Mouse (Mus musculus): ENCODE results near the gene Dock1.
A peak's percentile ranks its signal among the peaks of the same experiment; 100 is the strongest.

Dock1 gene

GRCm38 (mm10) chr7:134670312-134671002 is at the start of gene Dock1:
TSS of gene Dock1 (plus strand) at chr7:134670654.
- peak; percentile 70 for DNase-seq (ENCODE audit: low spot score)

- DNase-seq (ENCODE audit: low spot score), result peak; percentile 25
Measured at GRCm38 (mm10) chr7:134627906-134628305, 42.5 kb upstream of the Dock1 start.

- DNase-seq (ENCODE audit: low spot score), result no peak
Measured at GRCm38 (mm10) chr7:134650246-134650830, 20.1 kb upstream of the Dock1 start.

- DNase-seq (ENCODE audit: low spot score), result no peak
Measured at GRCm38 (mm10) chr7:134651071-134651470, 19.4 kb upstream of the Dock1 start.

- DNase-seq (ENCODE audit: low spot score), result no peak
Measured at GRCm38 (mm10) chr7:134663241-134663640, 7.2 kb upstream of the Dock1 start.

- no peak for DNase-seq (ENCODE audit: low spot score)
Measured at GRCm38 (mm10) chr7:134665642-134666282, 4.7 kb upstream of the Dock1 start.

GRCm38 (mm10) chr7:134667271-134667702 is 3.2 kb upstream of the Dock1 start:
- no peak for DNase-seq (ENCODE audit: low spot score)

GRCm38 (mm10) chr7:134669474-134670311 is 761 bp upstream of the Dock1 start:
- no peak for DNase-seq (ENCODE audit: low spot score)

DNA sequence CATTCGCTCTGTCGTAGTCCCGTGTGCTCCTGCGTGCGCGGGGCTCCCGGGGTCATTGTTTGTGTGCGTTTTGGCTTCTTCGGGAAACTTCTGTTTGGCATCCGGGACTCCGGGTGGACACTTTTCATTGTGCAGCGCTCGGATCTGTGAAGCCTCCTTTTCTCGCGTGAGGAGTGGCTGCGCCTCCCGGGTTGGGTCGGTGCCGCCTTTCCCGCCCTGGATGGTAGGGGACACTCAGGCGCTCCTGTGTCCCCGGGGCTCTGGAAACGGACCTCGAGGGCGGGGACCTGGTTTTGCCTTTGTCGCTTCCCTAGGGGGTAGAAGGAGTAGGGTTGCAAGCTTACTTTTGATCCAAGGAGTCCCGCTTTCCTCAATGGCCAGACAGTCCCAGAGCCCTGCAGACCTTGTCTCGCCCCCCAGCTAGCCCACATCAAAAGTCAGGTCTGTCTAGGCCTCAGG is 578 bp downstream of the Dock1 start:
- DNase-seq (ENCODE audit: low spot score), result no peak

DNA sequence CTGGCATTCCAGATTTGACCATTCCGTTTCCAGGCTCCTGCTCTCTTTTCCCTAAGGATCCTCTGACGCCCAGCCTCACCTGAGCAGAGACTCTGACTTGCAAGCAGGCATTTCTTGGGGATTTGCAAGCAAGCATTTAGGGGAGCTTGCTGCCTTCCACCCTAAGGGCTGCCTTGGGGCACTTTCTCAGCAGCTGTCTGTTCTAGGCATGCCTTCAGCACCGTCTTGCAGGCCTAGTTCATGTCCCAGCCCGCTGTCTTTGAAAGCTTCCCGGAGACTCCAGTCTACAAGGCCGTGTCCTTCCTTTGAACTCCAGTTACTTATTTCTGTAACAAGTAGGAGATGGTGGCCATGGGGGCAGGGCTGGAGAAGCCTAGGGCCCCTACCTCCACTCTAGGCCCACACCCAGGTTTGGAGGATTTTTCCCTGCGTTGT is 1.0 kb downstream of the Dock1 start:
- peak; percentile 49 for DNase-seq (ENCODE audit: low spot score)

GRCm38 (mm10) chr7:134673135-134673534 is 2.7 kb downstream of the Dock1 start:
- DNase-seq (ENCODE audit: low spot score), result no peak

DNA sequence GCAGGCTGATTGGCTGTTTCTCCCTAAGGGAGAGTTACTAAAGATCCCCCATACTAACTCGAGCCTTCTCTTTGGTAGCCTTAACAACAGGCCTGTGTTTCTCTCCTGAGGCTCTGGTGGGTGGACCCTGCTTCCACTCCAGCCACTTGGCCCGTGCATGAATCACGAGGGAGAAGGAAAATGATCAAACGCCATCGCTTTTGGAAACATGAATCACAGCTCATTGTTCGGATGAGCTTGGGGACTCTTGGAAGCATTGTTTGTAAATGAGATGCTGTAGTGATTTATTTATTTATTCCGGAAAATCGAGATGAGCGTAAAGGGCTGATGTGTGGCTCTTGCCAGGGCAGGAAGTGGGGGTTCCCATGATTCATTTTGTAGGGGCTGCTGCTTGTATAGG is 3.5 kb downstream of the Dock1 start:
- DNase-seq (ENCODE audit: low spot score), result no peak

DNA sequence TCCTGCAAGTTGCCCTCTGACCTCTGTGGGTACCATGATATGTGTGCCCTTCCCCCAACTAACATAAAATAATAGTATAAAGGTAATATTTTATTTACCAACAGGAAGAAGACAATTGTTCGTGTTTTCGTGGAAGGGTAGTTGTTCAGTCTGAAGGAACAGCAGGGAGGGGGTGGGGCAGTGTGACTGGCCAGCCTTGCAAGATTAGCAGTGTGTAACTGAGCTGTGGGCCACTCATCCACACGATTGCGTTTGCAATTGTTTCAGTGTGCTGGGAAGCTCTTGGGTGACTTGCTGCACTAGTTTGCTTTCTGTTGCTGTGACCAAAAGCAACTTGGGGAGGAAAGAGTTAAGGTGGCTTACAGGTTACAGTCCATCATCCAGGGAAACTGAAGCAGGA is 7.4 kb downstream of the Dock1 start:
- DNase-seq (ENCODE audit: low spot score), result no peak

DNA sequence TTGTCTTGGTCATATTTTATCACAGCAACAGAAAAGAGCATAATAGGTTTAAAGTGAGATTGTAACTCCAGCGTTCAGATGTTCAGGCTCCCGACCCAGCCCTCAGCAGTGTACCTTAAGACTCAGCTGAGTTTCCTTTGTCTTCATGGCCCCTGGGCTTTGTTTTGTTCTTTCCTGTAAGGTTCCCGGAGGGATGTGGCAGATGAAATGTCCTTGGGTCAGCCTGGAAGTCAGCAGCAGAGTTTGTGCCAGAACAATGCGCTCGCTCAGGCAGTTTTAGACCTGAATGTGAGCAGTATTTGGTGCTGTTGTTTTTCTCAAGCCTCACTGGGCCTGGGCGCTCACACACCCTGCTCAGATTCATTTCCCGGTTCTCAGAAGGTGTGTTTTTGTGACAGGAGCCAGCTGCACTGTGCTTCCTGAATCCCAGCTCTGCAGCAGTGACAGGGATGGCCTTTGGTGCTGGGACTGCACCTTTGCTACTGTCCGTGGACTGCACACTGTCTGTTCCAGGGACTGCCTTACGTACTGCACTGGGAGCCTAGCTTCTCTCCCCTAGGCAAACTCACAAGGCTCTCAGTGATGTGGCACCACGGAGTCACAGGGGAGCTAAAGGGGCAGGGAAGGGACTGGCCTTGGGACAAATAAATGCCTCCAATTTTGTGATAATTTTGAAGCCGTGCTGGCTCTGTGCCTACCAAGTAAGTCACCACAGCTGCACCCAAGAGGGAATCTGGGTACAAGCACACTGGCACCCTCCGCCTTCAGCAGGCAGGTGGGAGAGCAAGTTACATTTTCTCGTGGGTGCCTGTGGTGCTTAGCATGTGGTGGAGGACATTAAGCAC is 9.1 kb downstream of the Dock1 start:
- peak; percentile 41 for DNase-seq (ENCODE audit: low spot score)

DNA sequence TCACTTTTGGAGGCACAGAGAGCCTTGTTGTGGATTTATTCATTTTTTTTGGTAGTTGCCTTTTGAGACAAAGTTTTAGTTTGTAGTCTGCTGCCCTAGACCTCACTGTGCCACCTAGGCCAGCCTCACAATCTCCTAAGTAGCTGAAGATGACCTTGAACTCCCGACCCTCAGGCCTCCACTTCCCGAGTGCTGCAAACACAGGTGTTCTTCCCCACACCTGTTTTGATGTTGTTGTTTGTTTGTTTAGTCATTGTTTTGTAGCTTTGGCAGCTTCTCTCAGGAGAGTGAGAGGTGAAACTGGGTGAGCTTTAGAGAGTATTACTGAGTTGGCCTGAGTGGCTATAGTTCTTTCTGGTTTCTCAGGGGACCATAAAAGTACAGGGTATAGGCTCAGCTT is 9.7 kb downstream of the Dock1 start:
- DNase-seq (ENCODE audit: low spot score), result no peak

GRCm38 (mm10) chr7:134681729-134682527 is 11.5 kb downstream of the Dock1 start:
- DNase-seq (ENCODE audit: low spot score), result no peak

GRCm38 (mm10) chr7:134688332-134688731 is 17.9 kb downstream of the Dock1 start:
- no peak for DNase-seq (ENCODE audit: low spot score)

DNA sequence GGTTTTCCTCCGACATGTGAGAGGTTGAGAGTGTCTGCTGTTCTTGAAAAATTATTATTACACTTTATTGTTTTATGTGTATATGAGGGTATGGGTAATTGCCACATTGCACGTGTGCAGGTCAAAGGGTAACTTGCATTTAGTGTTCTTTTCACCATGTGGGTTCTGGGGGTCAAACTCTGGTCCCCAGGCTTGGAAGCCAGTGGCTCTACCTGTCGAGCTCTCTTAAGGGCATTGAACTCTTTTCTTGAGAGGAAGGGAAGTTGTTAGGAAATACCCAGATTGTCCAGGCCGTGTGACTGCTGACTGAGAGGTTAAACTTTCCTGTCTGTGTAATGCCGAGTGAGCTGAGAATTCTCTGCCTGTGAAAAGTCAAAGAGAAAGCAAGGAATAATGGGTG is 19.7 kb downstream of the Dock1 start:
- DNase-seq (ENCODE audit: low spot score), result no peak

GRCm38 (mm10) chr7:134690806-134691205 is 20.4 kb downstream of the Dock1 start:
- no peak for DNase-seq (ENCODE audit: low spot score)

GRCm38 (mm10) chr7:134693325-134693724 is 22.9 kb downstream of the Dock1 start:
- no peak for DNase-seq (ENCODE audit: low spot score)

GRCm38 (mm10) chr7:134695431-134695830 is 25.0 kb downstream of the Dock1 start:
- DNase-seq (ENCODE audit: low spot score), result no peak

Measured in ovary, adult 18-20 months (tissue).